Mouse (Mus musculus) cortical plate, adult 2 months (tissue): Measurements from ENCODE around the gene Rab15.

Experiments used
- CTCF ChIP-seq: fragments of 200-500 bp; IDR thresholded peaks from 2 replicates; pipeline ENCODE4 v1.5.1; 2011; ENCODE audit warnings: mild to moderate bottlenecking, control low read depth, low read length; ENCODE audit not compliant: insufficient read depth; ENCODE audit errors: extremely low read depth
- POLR2A ChIP-seq: fragments of 200-500 bp; IDR thresholded peaks from 2 replicates; pipeline ENCODE4 v1.6.1; 2011; ENCODE audit warnings: mild to moderate bottlenecking, low read length, control low read depth; ENCODE audit not compliant: insufficient read depth; ENCODE audit errors: extremely low read depth

- TF ChIP-seq POLR2A = no peak
- TF ChIP-seq CTCF = no peak
Measured at GRCm38 (mm10) chr12:76822002-76822650, 582 bp downstream of the Rab15 start.
